Mouse (Mus musculus): ENCODE results near the gene Prkce.

The Prkce gene

GRCm38 (mm10) chr17:86330076-86330955 is 162.7 kb downstream of the Prkce start:
- peak; percentile 51 to 54 for DNase-seq (ENCODE audit: low spot score in 2 of 2)

GRCm38 (mm10) chr17:86331835-86332234 is 164.2 kb downstream of the Prkce start:
- no peak for DNase-seq (ENCODE audit: low spot score in 2 of 2)

- no peak for DNase-seq (ENCODE audit: low spot score in 2 of 2)
These were observed 167.4 kb downstream of the Prkce start for GRCm38 (mm10) chr17:86334990-86335389.

DNA sequence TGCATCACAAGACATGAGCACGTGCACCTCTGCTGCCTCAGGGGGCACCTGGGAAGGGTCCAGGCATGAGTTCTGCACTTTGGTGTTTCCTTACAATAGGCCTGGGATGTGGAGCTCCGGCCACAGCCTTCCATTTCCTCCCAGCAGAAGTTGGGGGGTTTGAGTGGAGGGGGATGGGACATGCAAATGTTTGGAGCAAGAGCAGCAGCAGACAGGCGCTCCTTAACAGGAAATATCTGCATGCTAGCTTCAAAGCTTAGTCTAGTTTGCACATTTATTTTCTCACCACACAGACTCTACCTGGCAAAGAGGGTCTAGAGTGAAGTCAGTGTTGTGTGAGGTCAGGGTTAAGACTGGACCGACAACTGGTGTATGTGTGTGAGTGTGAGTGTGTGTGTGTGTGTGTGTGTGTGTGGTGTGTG is 169.1 kb downstream of the Prkce start:
- no peak for DNase-seq (ENCODE audit: low spot score in 2 of 2)

DNA sequence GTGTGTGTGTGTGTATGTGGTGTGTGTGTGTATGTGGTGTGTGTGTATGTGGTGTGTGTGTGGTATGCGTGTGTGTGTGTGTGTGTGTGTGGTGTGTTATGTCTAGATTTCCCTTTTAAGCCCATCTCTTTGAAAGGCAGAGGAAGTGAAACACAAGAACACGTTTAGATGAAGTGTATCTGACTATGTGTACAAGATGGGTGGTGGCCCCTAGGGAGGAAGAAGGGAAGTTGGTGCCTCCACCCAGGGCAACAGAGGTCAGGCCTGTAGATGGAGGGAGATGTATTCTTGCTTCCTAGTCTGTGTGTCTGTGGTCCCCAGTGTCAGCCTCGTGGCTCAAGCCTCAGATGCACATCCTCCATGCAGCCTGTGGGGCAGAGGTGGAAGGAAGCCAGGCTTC is 169.5 kb downstream of the Prkce start:
- DNase-seq (ENCODE audit: low spot score in 2 of 2) = no peak

DNA sequence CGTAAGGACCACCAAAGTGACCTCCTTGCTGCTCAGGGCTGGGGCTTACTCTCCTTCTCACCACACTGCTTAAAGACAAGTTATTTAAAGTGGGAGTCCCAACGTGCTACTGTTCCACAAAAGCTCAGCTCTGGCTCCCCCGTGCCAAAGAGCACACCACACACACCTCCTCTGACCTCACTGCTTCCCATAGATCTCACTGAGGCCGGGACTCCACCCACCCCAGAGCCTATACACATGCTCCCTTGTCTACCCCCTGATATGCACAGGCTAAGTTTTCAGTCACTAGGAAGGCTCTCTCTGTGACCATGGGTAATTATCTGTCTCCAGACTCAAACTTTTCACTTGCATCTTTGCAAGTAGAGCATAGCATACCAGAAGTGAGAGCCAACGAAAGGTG is 170.7 kb downstream of the Prkce start:
- DNase-seq (ENCODE audit: low spot score in 2 of 2) = no peak

GRCm38 (mm10) chr17:86344032-86344431 is 176.4 kb downstream of the Prkce start:
- no peak for DNase-seq (ENCODE audit: low spot score in 2 of 2)

DNA sequence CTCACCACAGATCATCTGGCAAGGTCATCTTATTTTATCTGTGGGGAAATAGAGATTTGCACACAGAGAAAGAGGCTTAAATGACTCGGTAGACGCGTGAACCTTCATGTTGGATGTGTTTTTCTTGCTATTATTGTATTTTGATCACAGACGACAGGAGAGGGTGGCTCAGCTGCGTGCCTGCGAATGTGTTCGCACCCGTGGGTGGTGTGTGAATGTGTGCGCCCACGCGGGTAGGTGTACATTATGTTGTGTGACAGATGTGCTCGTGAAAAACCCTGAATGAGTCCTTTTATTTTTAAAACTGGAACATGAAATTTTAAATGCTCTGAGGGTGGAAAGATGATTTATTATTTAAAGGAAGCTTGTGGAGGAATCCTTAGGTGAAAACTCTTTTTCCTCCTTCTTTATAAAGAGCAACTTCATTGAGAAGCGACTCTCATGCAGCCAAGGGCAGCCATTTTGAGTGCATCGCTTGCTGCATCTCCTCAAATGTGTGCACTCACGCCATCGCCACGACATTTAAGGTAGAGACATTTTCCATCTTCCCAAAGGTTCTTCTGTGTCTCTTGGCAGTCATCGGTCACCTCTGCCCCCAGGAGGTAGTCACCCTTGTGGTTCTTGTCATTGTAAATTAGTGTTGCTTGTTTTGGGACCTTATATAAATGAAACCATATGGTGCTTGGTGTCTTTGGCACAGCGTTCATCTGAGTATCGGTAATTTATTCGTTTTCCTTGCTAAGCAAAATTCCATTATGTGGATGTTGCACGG is 177.8 kb downstream of the Prkce start:
- DNase-seq (ENCODE audit: low spot score in 2 of 2) = peak; percentile 84 to 96

DNA sequence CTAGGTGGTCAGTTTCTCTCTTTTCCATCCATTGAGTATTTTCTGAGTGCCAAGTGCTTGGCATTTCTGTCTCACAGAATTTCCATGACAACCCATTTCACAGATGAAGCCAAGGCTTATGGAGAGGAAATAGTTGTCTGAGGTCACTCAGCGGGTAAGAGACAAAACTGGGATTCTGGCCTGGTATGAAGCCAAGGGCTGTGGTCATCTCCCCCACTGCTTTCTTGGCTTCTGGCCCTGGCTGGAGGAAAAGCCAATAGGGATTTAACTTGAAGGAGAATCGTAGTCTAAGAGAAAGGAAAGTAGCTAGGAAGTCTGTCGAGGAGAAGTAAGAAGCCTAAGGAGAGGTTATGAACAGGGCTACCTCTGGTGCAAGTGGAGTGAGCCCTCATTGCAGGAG is 182.7 kb downstream of the Prkce start:
- DNase-seq (ENCODE audit: low spot score in 2 of 2) = no peak

DNA sequence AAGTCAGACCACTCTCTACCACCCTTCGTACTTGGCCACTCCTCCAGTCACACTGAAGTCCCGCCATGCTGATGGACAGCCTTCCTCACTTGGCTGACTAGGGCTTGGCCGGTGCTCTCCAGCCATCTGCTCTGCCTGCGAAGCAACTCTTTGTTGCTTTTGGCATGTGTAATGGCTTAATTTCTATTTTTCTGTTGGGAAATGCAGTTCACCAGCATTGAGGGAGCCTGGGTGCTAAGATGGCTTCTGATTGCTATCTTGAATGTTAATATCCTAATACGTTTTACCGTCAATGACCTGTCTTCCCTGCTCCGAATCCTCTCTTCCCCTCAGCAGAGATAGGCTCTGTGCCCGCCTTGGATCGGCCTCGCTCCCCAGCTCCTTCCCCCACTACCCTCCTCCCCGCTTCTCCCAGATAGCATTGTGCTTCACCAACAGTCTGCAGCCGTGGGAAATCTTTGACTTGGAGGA is 183.2 kb downstream of the Prkce start:
- no peak for DNase-seq (ENCODE audit: low spot score in 2 of 2)

DNA sequence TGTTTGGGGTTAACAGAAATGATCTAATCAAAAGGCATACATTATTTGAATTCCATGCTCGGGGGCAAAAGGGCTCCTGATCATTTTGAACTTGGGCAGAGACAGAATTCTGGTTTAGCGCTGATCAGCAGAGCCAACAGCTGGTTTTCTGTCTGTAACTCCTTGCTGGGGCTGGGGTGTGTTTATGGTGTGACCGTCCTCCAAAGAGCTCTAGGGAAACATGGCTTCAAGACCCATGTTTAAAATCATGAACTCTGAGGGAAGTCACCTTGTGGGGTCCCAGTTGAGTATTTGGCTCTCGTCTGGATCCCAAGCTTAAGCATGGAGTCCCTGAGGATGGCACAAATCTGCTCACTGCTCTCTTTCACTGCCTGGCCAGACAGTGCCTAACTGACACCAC is 183.7 kb downstream of the Prkce start:
- DNase-seq (ENCODE audit: low spot score in 2 of 2) = no peak

GRCm38 (mm10) chr17:86352247-86353037 is 184.9 kb downstream of the Prkce start:
- no peak for DNase-seq (ENCODE audit: low spot score in 2 of 2)

DNA sequence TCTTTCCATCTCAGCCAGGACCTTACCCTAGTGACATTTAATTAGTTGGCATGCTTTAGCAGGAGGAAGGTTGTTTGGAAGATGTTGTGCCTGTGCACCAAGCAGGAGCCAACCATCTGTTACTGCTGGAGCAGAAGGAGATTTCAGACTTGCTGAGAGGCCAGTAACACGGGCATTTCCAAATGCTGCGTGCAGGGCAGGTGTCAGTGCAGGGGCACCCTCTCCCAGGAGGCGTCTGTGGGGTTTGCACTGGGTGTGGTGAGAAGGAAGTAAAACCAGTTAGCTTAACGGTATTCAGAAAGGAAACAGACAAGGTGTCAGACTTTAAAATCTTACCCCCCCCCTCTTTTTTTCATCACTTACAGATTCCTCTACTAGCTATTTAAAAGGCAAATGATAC is 186.1 kb downstream of the Prkce start:
- no peak for DNase-seq (ENCODE audit: low spot score in 2 of 2)

GRCm38 (mm10) chr17:86354101-86354500 is 186.5 kb downstream of the Prkce start:
- no peak for DNase-seq (ENCODE audit: low spot score in 2 of 2)

GRCm38 (mm10) chr17:86354896-86355295 is 187.3 kb downstream of the Prkce start:
- DNase-seq (ENCODE audit: low spot score in 2 of 2) = no peak

DNA sequence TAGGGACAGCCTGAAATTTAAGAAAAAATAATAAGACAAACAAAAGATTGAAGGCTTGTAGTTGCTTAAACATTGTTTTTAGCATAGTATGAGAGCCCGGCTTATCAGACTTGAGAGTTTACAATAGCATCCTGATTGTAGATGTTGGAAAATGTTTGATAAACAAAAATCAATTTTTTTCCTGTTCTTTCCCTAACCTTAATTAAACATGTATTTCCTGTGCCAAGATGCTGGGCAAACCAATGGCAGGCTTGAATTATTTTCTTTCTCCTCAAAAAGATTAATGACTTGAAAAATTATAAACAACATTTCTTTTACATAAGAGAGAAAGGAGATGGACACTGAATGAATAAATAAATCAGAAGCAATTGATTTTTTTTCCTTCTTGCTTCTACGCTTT is 187.7 kb downstream of the Prkce start:
- DNase-seq (ENCODE audit: low spot score in 2 of 2) = no peak

- no peak for DNase-seq (ENCODE audit: low spot score in 2 of 2)
These were observed 188.3 kb downstream of the Prkce start for GRCm38 (mm10) chr17:86355772-86356451.

DNA sequence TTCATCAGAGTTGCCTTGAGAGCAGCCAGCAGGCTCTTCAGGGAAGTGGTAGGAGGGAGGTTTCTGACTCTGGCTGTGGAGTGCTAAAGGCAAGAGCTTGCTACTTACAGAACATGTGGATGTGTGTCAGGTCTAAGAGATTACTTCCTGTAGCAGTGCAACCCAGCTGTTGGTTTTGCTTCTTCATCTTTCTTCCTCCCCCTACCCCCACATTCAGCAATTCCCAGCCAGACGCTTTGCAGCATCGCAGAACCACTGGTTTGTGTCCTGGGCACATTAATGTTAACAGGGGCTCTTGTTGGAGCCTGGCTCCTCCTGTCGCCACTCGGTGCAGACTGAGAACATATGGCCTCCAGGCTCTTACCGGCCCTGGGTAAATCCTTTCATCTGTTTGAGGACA is 190.8 kb downstream of the Prkce start:
- DNase-seq (ENCODE audit: low spot score in 2 of 2) = no peak

GRCm38 (mm10) chr17:86358847-86359246 is 191.3 kb downstream of the Prkce start:
- DNase-seq (ENCODE audit: low spot score in 2 of 2) = no peak

GRCm38 (mm10) chr17:86360849-86361248 is 193.3 kb downstream of the Prkce start:
- no peak for DNase-seq (ENCODE audit: low spot score in 2 of 2)

DNA sequence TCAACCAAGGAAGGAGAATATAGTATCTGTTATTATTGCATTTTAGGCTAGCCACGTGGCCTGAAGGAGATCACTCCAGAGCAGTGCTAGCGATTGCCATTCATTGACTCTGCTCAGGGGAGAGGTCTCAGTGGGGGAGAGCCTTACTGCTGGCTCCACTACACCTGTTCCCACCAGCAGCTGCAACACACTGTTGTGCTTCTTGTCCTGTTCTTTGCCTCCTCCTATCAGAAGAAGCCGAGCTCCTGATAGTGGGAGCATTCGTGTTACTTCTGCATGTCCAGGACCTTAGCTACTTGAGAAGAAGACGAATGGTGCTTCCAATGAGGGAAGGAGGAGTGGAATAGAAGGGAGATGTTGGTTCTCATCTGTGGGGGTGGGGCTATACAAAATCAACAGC is 195.8 kb downstream of the Prkce start:
- no peak for DNase-seq (ENCODE audit: low spot score in 2 of 2)
